ENCODE assay signal across 11 mouse cellular contexts in the genomic region with DNA sequence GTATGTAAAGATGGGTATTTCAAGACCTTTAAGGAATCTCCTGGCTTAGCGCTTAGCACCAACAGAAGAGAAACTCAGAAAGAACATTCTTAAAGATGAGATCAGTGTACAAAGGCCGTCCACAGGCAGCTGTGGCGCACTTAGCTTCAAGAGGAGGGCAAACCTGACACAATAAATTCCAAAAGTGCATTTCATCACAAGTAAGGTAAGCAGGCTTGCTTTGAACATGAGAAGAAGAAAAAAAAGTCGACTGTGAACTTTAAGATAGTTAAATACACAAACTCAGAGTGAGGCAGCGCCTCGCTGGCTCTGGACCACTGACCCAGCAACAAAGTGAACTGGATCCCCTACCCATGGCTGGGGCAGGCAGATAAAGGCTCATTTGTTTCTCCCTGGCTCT. TPM values are rescaled to one million over a fixed set of nuclear protein-coding genes. Genes with fewer than 3 reads are reported as not detected.
A peak's percentile ranks its signal among the peaks of the same experiment; 100 is the strongest.
DNase-seq lines count a peak whose midpoint lies in the region; ATAC-seq and TF ChIP-seq lines count a peak whose summit lies in the region.
"Had no signal": no experiment of that assay in that cellular context is flagged by ENCODE, and none has a peak within 500 bp of the region (broad histone marks: within the 10 kb centered on the region; RNA-seq: fewer than 3 reads in every experiment).

No protein-coding gene starts in this region.

- ATAC-seq in heart, embryonic 16.5 days (replicated peaks; ENCODE audit: extremely low read depth, insufficient read depth, low FRiP score) = no peak
- ATAC-seq in forebrain, embryonic 15.5 days (replicated peaks) = no peak
- ATAC-seq in midbrain, embryonic 13.5 days = no peak
- ATAC-seq: CD4-positive, CD25-positive, alpha-beta regulatory T cell, adult 4 months had no signal

- in situ Hi-C loops in ES-E14 (cut with MboI; ENCODE audit: low sequenced_read_pairs in 2 of 2, unreplicated experiment in 2 of 2) = loop anchor here in 1 of 2 experiments (25.0 kb wide), 1 partner anchor 399 kb away; a partner anchor contains a TSS

- H3K9me3 ChIP-seq in heart, embryonic 16.5 days (replicated peaks; ENCODE audit: control insufficient read depth, low read length) = no peaks in the 10 kb centered on the region
- no peaks in the 10 kb centered on the region for H3K9me3 ChIP-seq in ES-E14 (ENCODE audit: control insufficient read depth, insufficient read depth, low read depth, low read length)
- no peaks in the 10 kb centered on the region for H3K9me3 ChIP-seq in forebrain, embryonic 15.5 days
- H3K9me3 ChIP-seq in midbrain, embryonic 13.5 days = no peaks in the 10 kb centered on the region

- H3K4me3 ChIP-seq in heart, embryonic 16.5 days (ENCODE audit: low read length) = no peak overlapping the region
- H3K4me3 ChIP-seq in ES-E14 (ENCODE audit: insufficient read depth in 1 of 2, low read depth in 1 of 2, low read length in 2 of 2, poor library complexity in 1 of 2, severe bottlenecking in 1 of 2) = peak overlapping the region; percentile 27 to 33
- no peak overlapping the region for H3K4me3 ChIP-seq in forebrain, embryonic 15.5 days
- no peak overlapping the region for H3K4me3 ChIP-seq in midbrain, embryonic 13.5 days (replicated peaks)

- no peaks in the 10 kb centered on the region for H3K27me3 ChIP-seq in heart, embryonic 16.5 days (ENCODE audit: control insufficient read depth, insufficient read depth, low read length)
- no peaks in the 10 kb centered on the region for H3K27me3 ChIP-seq in forebrain, embryonic 15.5 days
- no peaks in the 10 kb centered on the region for H3K27me3 ChIP-seq in midbrain, embryonic 13.5 days

- peak overlapping the region; percentile 52; the same call in 1 of the 2 replicates for H3K27ac ChIP-seq in heart, embryonic 16.5 days (ENCODE audit: low read length)
- H3K27ac ChIP-seq in ES-E14 (ENCODE audit: insufficient read depth, low read depth, low read length, poor library complexity, severe bottlenecking) = peak overlapping the region; percentile 95
- H3K27ac ChIP-seq in forebrain, embryonic 15.5 days (replicated peaks) = peak overlapping the region; percentile 73
- H3K27ac ChIP-seq in midbrain, embryonic 13.5 days = peak overlapping the region; percentile 80

- no peak for DNase-seq in heart, adult 11 months
- DNase-seq in ES-E14 (ENCODE audit: low read depth, low spot score) = no peak
- no peak for DNase-seq in adrenal gland, adult 18-20 months (ENCODE audit: low spot score in 2 of 2)
- no peak for DNase-seq in thymus, postnatal 14 days
- no peak for DNase-seq in cerebellum, postnatal 10 days
- DNase-seq: adrenal gland, postnatal 14 days; gastrocnemius, postnatal 25 days had no signal

- H3K36me3 ChIP-seq in heart, embryonic 16.5 days (ENCODE audit: control insufficient read depth, insufficient read depth) = no peaks in the 10 kb centered on the region
- H3K36me3 ChIP-seq in ES-E14 (ENCODE audit: control insufficient read depth, insufficient read depth, low read length, poor library complexity, severe bottlenecking) = peaks cover 2% of the 10 kb centered on the region; the same call in 1 of the 2 replicates
- no peaks in the 10 kb centered on the region for H3K36me3 ChIP-seq in forebrain, embryonic 15.5 days
- no peaks in the 10 kb centered on the region for H3K36me3 ChIP-seq in midbrain, embryonic 13.5 days

- peak overlapping the region; percentile 25; the same call in 1 of the 2 replicates for H3K4me2 ChIP-seq in heart, embryonic 16.5 days (ENCODE audit: low read depth, low read length)
- H3K4me2 ChIP-seq in forebrain, embryonic 15.5 days (replicated peaks) = no peak overlapping the region
- H3K4me2 ChIP-seq in midbrain, embryonic 13.5 days (replicated peaks) = peak overlapping the region; percentile 31

- WGBS in heart, embryonic 16.5 days = 44% methylated on average over 6 of the region's 6 CpGs
- WGBS in forebrain, embryonic 15.5 days = 25% methylated on average over 6 of the region's 6 CpGs
- WGBS in midbrain, embryonic 13.5 days = 47% methylated on average over 6 of the region's 6 CpGs

- H3K4me1 ChIP-seq in heart, embryonic 16.5 days (ENCODE audit: control insufficient read depth, insufficient read depth, low read length) = peaks cover 11% of the 10 kb centered on the region
- peaks cover 16 to 18% of the 10 kb centered on the region in 2 experiments; a peak in 3 of 4 replicates for H3K4me1 ChIP-seq in ES-E14 (ENCODE audit: control insufficient read depth in 2 of 2, insufficient read depth in 2 of 2, low read length in 2 of 2, poor library complexity in 1 of 2)
- peaks cover 28% of the 10 kb centered on the region for H3K4me1 ChIP-seq in forebrain, embryonic 15.5 days
- peaks cover 29% of the 10 kb centered on the region for H3K4me1 ChIP-seq in midbrain, embryonic 13.5 days (replicated peaks)

- H3K9ac ChIP-seq in heart, embryonic 16.5 days (ENCODE audit: low read length) = peak overlapping the region; percentile 58
- H3K9ac ChIP-seq in ES-E14 (ENCODE audit: insufficient read depth, low read depth, low read length, poor library complexity, severe bottlenecking) = peak overlapping the region; percentile 47; the same call in 1 of the 2 replicates
- H3K9ac ChIP-seq in forebrain, embryonic 15.5 days (replicated peaks) = 0 out of 2 replicates have a peak overlapping the region, but pooled peaks have one; percentile 10
- H3K9ac ChIP-seq in midbrain, embryonic 13.5 days (replicated peaks) = peak overlapping the region; percentile 41; the same call in 1 of the 2 replicates

TF ChIP-seq in ES-E14, 5 proteins besides CTCF, POLR2A, EP300 and RAD21:
- no peak for TF ChIP-seq HCFC1 (IDR thresholded peaks at IDR 0.05; ENCODE audit: borderline replicate concordance, insufficient read depth, low read length)
TF ChIP-seq in ES-E14: peak in this region for 0.

RNA-seq across cellular contexts. Expression of a gene that starts 4.0 kb away (rescaled TPM):
- 3.9 and 4.2 TPM in 2 replicates for polyA plus RNA-seq in heart, embryonic 16.5 days (2015; fragmentation: Nextera tagmentation; extraction: Ambion mirVana)
- total RNA-seq in ES-E14 (2012; rRNA removed) = 14.9 and 23.5 TPM in 2 replicates
- polyA plus RNA-seq in forebrain, embryonic 15.5 days (2015; fragmentation: Nextera tagmentation; extraction: Ambion mirVana) = 11.8 and 13.8 TPM in 2 replicates
- polyA plus RNA-seq in midbrain, embryonic 13.5 days (2015; fragmentation: Nextera tagmentation; extraction: Ambion mirVana) = 12.1 and 12.2 TPM in 2 replicates
- total RNA-seq in adrenal gland, adult 18-20 months (2021) = 1 to 10 TPM in 1 of 2 experiments, under 1 TPM in 1; 0.86 to 1.2 TPM
- total RNA-seq: gastrocnemius, postnatal 25 days had no signal

RNA-seq across cellular contexts. Expression of a gene that starts 13.3 kb away (rescaled TPM):
- polyA plus RNA-seq in heart, embryonic 16.5 days (2015; fragmentation: Nextera tagmentation; extraction: Ambion mirVana) = 4.9 and 5.1 TPM in 2 replicates
- total RNA-seq in ES-E14 (2012; rRNA removed) = 5.4 and 8.0 TPM in 2 replicates
- 3.6 and 4.0 TPM in 2 replicates for polyA plus RNA-seq in forebrain, embryonic 15.5 days (2015; fragmentation: Nextera tagmentation; extraction: Ambion mirVana)
- 3.9 and 4.3 TPM in 2 replicates for polyA plus RNA-seq in midbrain, embryonic 13.5 days (2015; fragmentation: Nextera tagmentation; extraction: Ambion mirVana)
- 10 to 100 TPM; 12.6 to 13.4 TPM for total RNA-seq in adrenal gland, adult 18-20 months (2021)

RNA-seq across cellular contexts. Expression of a gene that starts 52.2 kb away (rescaled TPM):
- polyA plus RNA-seq in heart, embryonic 16.5 days (2015; fragmentation: Nextera tagmentation; extraction: Ambion mirVana) = 63.1 and 64.7 TPM in 2 replicates
- total RNA-seq in ES-E14 (2012; rRNA removed) = 77.6 and 86.5 TPM in 2 replicates
- polyA plus RNA-seq in forebrain, embryonic 15.5 days (2015; fragmentation: Nextera tagmentation; extraction: Ambion mirVana) = 81.8 and 82.8 TPM in 2 replicates
- 64.7 and 67.4 TPM in 2 replicates for polyA plus RNA-seq in midbrain, embryonic 13.5 days (2015; fragmentation: Nextera tagmentation; extraction: Ambion mirVana)
- total RNA-seq in adrenal gland, adult 18-20 months (2021) = 10 to 100 TPM; 36.2 to 40.4 TPM

RNA-seq across cellular contexts. Expression of a gene that starts 52.3 kb away (rescaled TPM):
- polyA plus RNA-seq in heart, embryonic 16.5 days (2015; fragmentation: Nextera tagmentation; extraction: Ambion mirVana) = 2.2 and 3.1 TPM in 2 replicates
- total RNA-seq in ES-E14 (2012; rRNA removed) = 11.2 and 12.6 TPM in 2 replicates
- 7.2 and 7.5 TPM in 2 replicates for polyA plus RNA-seq in forebrain, embryonic 15.5 days (2015; fragmentation: Nextera tagmentation; extraction: Ambion mirVana)
- polyA plus RNA-seq in midbrain, embryonic 13.5 days (2015; fragmentation: Nextera tagmentation; extraction: Ambion mirVana) = 6.2 and 6.8 TPM in 2 replicates
- 10 to 100 TPM in 1 of 2 experiments, 1 to 10 TPM in 1; 8.1 to 11.2 TPM for total RNA-seq in adrenal gland, adult 18-20 months (2021)

Comparison
In these comparisons a context has a peak if more than half of its experiments do, and no peak if none do; other contexts are left out.
1. H3K4me3 ChIP-seq: peak in ES-E14 (2 of 2); none in heart, embryonic 16.5 days (single experiment), forebrain, embryonic 15.5 days (single experiment) and midbrain, embryonic 13.5 days (single experiment).
2. Peak in every context shown above with its lines, with median percentiles within 50 percentile points of each other: H3K27ac ChIP-seq and H3K9ac ChIP-seq.